Mouse (Mus musculus): ENCODE measurements around the gene Actr2.
"Not testable (repeated sequence)": the region's sequence is repeated elsewhere in the genome, so short reads cannot be mapped to it uniquely, and the experiment has no call there.

Gene Actr2

GRCm38 (mm10) chr11:20112741-20113480 lies at the start of gene Actr2:
Gene Actr2 (minus strand): TSS chr11:20112913.
- DNase-seq: peak; percentile 97

DNA sequence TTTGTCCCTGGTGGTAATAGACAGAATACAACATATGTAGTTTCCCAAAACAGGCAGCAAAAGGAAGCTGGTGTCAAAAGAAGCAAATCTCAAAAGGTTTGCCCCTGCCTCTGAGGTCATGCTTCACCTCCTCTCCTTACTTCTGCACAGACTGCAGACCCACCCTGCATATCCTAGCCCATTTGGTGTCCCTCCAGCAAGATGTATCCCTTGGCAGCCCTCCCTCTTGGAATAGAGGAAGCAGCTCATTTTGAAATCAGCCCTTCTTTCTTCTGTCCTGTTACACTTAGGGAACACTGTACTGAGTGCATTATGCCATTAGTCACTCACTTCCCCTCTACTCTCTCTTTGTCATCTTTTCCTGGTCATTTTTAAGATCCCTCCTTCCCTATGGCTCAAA lies 46.2 kb upstream of the Actr2 start:
- DNase-seq: no peak

GRCm38 (mm10) chr11:20153542-20153941 lies 40.8 kb upstream of the Actr2 start:
- not testable (repeated sequence) for DNase-seq

- DNase-seq: no peak
Observed at GRCm38 (mm10) chr11:20152107-20152901, 39.6 kb upstream of the Actr2 start.

GRCm38 (mm10) chr11:20151290-20151689 lies 38.6 kb upstream of the Actr2 start:
- no peak for DNase-seq

DNA sequence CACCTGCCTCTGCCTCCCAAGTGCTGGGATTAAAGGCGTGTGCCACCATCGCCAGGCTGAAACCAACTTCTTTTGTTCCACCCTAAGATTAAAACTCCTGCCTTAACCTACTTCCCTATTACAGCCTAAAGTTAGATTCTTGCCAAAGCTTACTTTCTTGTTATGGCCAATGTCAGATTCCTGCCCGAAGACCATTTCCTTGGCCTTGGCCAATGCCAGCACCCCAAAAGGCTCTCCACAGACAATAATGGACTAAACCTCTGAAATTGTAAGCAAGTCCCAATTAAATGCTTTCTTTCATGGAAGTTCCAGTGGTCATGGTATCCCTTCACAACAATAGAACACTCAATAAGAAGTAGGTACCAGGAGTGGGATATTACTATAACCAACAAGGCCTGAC lies 37.2 kb upstream of the Actr2 start:
- DNase-seq: no peak

DNA sequence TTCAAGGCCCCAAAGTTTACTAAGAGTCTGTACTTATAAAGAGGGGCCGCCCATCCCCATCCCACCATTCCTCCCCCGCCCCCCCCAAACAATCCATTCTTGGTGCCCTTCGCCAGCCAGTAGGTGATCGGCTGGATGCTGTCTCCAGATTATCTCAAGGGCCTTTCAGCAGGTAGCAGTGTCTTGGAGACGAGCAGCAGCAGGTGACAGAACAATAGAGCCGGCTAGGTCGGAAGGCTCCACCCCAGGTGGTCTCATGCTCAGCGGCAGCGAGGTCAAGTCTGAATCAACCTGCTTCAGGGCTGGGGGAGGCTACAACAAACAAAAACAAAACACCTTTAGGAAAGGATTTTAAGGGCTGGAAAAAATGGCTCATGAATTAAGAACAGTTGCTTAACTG lies 32.7 kb upstream of the Actr2 start:
- DNase-seq: no peak

DNA sequence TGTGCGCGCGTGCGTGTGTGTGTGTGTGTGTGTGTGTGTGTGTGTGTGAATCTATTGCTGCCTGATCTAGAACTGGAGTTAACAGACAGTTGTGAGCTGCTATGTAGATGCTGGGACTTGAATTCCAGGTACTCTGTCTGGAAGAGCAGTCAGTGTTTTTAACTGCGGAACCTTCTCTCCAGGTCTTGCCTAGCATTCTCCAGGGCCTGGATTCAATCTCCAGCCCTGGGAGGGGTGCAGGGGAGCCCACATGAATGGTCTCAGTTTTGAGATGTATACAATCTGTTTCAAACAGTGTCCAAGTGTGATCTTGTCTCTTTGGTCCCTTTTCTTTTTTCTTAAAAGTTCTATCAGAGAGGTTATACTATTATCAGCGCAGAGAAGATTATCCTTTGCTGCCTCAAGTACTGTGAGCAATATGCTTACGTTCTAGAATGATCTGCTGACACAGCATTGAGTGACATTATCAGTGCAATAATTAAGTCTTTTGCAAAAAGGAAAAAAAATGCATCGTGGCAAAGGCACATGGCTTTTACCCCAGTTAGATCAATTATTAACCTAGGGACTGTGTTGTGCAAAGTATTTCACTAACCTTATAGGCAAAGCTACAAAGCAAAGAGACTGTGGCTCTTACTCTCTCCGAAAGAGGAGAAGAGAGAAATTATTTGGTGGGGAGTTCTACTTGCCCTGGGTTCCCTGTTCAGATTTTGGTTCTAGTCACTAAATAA lies 32.0 kb upstream of the Actr2 start:
- no peak for DNase-seq

DNA sequence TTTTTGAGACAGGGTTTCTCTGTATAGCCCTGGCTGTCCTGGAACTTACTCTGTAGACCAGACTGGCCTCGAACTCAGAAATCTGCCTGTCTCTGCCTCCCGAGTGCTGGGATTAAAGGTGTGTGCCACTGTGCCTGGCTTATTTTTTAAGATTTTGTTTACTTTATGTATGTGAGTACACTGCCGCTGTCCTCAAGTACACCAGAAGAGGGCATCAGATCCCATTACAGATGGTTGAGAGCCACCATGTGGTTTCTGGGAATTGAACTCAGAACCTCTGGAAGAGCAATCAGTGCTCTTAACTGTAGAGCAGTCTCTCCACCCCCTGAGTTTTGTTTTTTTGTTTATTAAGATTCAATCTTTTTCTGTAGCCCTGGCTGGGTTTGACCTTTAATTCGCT lies 31.0 kb upstream of the Actr2 start:
- not testable (repeated sequence) for DNase-seq

DNA sequence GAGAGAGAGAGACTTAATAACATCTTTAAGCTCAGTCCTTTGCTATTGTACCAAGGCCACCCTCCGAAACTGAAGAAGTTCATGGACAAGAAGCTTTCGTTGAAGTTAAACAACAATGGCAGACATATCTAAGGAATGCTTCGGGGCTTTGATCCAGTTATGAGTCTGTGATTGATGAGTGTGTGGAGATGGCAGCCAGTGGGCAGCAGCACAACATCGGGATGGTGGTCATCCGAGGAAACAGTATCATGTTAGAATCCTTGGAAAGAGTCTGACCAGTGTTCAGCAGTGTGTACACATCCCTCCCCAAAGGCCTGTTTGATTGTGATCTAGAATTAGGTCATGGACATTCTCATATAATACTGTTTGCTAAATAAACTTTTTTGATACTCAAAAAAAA lies 29.8 kb upstream of the Actr2 start:
- no peak for DNase-seq

DNA sequence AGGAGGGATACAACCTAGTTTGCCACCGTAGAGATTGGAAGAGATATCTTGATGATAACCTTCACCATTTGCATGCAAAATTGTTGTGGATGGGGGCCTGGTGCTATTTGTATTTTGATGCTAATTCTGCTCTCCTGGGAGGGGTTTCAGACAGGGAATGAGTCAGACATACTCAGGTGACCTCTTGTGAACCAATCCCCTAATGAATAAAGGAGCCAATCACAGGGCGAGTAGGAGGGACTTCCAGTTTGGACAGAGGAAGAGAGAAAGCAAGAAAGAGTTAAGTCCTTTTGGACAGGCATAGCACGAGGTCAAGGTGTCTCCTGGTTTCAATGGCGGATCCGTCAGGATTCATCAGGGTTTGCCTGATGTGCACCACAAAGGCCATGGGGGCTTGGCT lies 27.6 kb upstream of the Actr2 start:
- no peak for DNase-seq

GRCm38 (mm10) chr11:20139711-20140110 lies 27.0 kb upstream of the Actr2 start:
- DNase-seq: no peak

DNA sequence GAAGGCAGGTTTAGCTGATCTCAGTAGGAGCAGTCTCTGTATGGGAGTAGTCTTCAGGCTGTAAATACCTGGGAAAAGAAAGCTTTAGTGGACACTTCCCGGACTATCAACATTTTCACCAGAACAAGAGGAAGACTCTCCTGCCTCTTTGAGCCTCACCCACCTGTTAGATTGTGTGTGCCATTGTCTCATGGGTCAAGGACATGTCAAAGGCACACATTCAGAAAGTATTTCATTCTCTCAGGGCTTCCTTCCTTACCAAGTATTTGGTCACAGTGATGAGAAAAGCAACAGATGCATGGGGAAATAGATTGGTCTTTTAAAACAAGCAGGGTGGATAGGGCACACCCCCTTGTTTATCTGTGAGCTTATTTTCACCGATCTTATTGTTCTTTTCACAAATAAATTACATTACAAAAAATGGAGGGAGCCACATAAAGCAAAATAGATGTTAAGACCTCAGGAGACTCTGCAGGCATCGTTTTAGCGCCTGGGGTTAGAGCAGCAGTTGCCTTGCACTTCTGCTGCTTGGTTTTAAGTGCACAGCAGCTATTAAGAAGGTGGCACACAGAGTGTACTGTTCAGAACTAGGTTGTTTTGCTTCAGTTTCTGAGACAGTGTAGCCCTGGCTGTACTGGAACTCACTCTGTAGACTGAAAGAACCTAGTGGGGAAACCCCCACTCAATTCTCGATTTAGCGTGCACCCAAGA lies 25.9 kb upstream of the Actr2 start:
- no peak for DNase-seq

- no peak for DNase-seq
Observed at GRCm38 (mm10) chr11:20137872-20138271, 25.2 kb upstream of the Actr2 start.

- DNase-seq: no peak
Observed at GRCm38 (mm10) chr11:20136314-20136713, 23.6 kb upstream of the Actr2 start.

GRCm38 (mm10) chr11:20134869-20135268 lies 22.2 kb upstream of the Actr2 start:
- DNase-seq: not testable (repeated sequence)

DNA sequence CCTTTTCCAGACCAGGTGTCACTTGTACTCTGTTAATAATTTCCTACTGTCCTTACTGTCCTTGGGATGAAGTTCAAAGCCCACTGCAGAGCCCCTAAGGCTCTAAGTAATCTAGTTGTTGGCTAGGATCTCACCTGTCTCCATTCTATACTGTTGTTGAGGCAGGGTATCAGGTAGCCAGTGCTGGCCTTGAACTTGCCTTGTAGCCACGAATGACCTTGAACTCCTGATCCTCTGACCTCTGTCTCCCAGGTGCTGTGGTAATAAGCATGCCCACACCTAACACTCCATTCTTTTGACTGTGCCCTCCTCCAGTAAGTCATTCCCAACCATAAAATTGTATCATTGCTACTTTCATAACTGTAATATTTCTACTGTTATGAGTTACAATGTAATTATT lies 21.0 kb upstream of the Actr2 start:
- no peak for DNase-seq

- DNase-seq: peak; percentile 77
Observed at GRCm38 (mm10) chr11:20132955-20133562, 20.3 kb upstream of the Actr2 start.

GRCm38 (mm10) chr11:20126673-20127516 lies 14.2 kb upstream of the Actr2 start:
- DNase-seq: no peak

- DNase-seq: no peak
Observed at GRCm38 (mm10) chr11:20125423-20125822, 12.7 kb upstream of the Actr2 start.

GRCm38 (mm10) chr11:20116701-20117100 lies 4.0 kb upstream of the Actr2 start:
- DNase-seq: no peak
